Mouse (Mus musculus) liver, embryonic 12.5 days (tissue): Measurements from ENCODE around the gene P2rx1. TPM values are rescaled to one million over a fixed set of nuclear protein-coding genes. Genes with fewer than 3 reads are reported as not detected.

ENCODE experiments used
- ATAC-seq: fragments of 200-750 bp; cut with Nextera tagmentation; 2 replicates; pipeline ENCODE4 v1.8.0; 2017; ENCODE audit warnings: moderate number of reproducible peaks, mild to moderate bottlenecking, moderate library complexity
- H3K27ac ChIP-seq: fragments of 300-500 bp; sonication (generic); 2 replicates; pipeline ENCODE4 v1.5.1; 2016; ENCODE audit warnings: mild to moderate bottlenecking
- H3K27me3 ChIP-seq: fragments of 300-500 bp; sonication (generic); replicated peaks from 2 replicates; pipeline ENCODE4 v1.6.1; 2016; ENCODE audit warnings: mild to moderate bottlenecking, moderate library complexity
- H3K36me3 ChIP-seq: fragments of 300-500 bp; sonication (generic); 2 replicates; pipeline ENCODE4 v1.6.1; 2016; ENCODE audit warnings: mild to moderate bottlenecking, moderate library complexity
- H3K4me1 ChIP-seq: fragments of 300-500 bp; sonication (generic); 2 replicates; pipeline ENCODE4 v1.6.1; 2016
- H3K4me2 ChIP-seq: fragments of 300-500 bp; sonication (generic); 2 replicates; pipeline ENCODE4 v1.6.1; 2016; ENCODE audit warnings: mild to moderate bottlenecking, moderate library complexity
- H3K4me3 ChIP-seq: fragments of 300-500 bp; sonication (generic); 2 replicates; pipeline ENCODE4 v1.5.1; 2016; ENCODE audit warnings: mild to moderate bottlenecking, moderate library complexity
- H3K9ac ChIP-seq: fragments of 300-500 bp; sonication (generic); 2 replicates; pipeline ENCODE4 v1.6.1; 2016; ENCODE audit warnings: mild to moderate bottlenecking, moderate library complexity
- H3K9me3 ChIP-seq: fragments of 300-500 bp; sonication (generic); replicated peaks from 2 replicates; pipeline ENCODE4 v1.6.1; 2016; ENCODE audit warnings: mild to moderate bottlenecking, moderate library complexity
- WGBS: fragments of 180-500 bp; shearing (Covaris S2); methylation state at CpG from one replicate; pipeline ENCODE4 v1.1.7; 2016; ENCODE audit not compliant: insufficient replicate concordance; 5-methylcytosine and 5-hydroxymethylcytosine counted together
- polyA plus RNA-seq: library from polyadenylated mRNA; unstranded; fragments of >200 nt; fragmentation: Nextera tagmentation; extraction: Ambion mirVana; gene quantifications from 2 replicates; pipeline ENCODE4 v1.2.1, GENCODE M21; 2016

The P2rx1 gene
- polyA plus RNA-seq, 1 experiment from 2014 or later = 15.0 TPM

- H3K27me3 ChIP-seq = peaks cover 54% of the 10 kb centered on the region
- H3K9me3 ChIP-seq = no peaks in the 10 kb centered on the region
- WGBS = under 1% methylated on average over 70 of the region's 70 CpGs
- peak within 1 kb of the TSS; percentile 83 for H3K4me2 ChIP-seq
- H3K27ac ChIP-seq = peak within 1 kb of the TSS; percentile 50; the same call in 1 of the 2 replicates
- H3K36me3 ChIP-seq = no peaks in the 10 kb centered on the region
- H3K4me1 ChIP-seq = peaks cover 59% of the 10 kb centered on the region
- H3K4me3 ChIP-seq = peak within 1 kb of the TSS; percentile 59
- H3K9ac ChIP-seq = peak within 1 kb of the TSS; percentile 56
- peak; percentile 66 for ATAC-seq
Observed at GRCm38 (mm10) chr11:72961072-72961980, 37.6 kb upstream of the P2rx1 start, which contains the start of gene Atp2a3. Gene Atp2a3, plus strand, starts transcription at chr11:72961169.

- Histone ChIP-seq H3K36me3 (no peaks in the 10 kb centered on the region), H3K27me3 (peaks cover 54% of the 10 kb centered on the region), H3K27ac (no peak overlapping the region; the same call in 1 of the 2 replicates), H3K9ac (no peak overlapping the region), H3K4me2 (peak overlapping the region; percentile 83), H3K9me3 (no peaks in the 10 kb centered on the region), H3K4me3 (peak overlapping the region; percentile 59; the same call in 1 of the 2 replicates), H3K4me1 (peaks cover 53% of the 10 kb centered on the region)
- WGBS = 49% methylated on average over 2 of the region's 2 CpGs
- ATAC-seq = no peak
Observed at GRCm38 (mm10) chr11:72962378-72962777, 36.5 kb upstream of the P2rx1 start.

GRCm38 (mm10) chr11:72963058-72963788 lies 35.7 kb upstream of the P2rx1 start:
- no peak overlapping the region for H3K9ac ChIP-seq
- no peak for ATAC-seq
- peak overlapping the region; percentile 27 for H3K4me2 ChIP-seq
- H3K36me3 ChIP-seq = no peaks in the 10 kb centered on the region
- H3K27ac ChIP-seq = peak overlapping the region; percentile 6; the same call in 1 of the 2 replicates
- no peaks in the 10 kb centered on the region for H3K9me3 ChIP-seq
- H3K4me3 ChIP-seq = no peak overlapping the region
- 36% methylated on average over 7 of the region's 7 CpGs for WGBS
- H3K4me1 ChIP-seq = peaks cover 49% of the 10 kb centered on the region
- peaks cover 54% of the 10 kb centered on the region for H3K27me3 ChIP-seq

GRCm38 (mm10) chr11:72963789-72964294 lies 35.1 kb upstream of the P2rx1 start:
- Histone ChIP-seq H3K36me3 (no peaks in the 10 kb centered on the region), H3K4me2 (peak overlapping the region; percentile 27), H3K9me3 (no peaks in the 10 kb centered on the region), H3K9ac (no peak overlapping the region), H3K4me1 (peaks cover 49% of the 10 kb centered on the region), H3K27me3 (peaks cover 54% of the 10 kb centered on the region), H3K27ac (0 out of 2 replicates have a peak overlapping the region, but pooled peaks have one; percentile 6), H3K4me3 (no peak overlapping the region)
- 61% methylated on average over 3 of the region's 3 CpGs for WGBS
- no peak for ATAC-seq

- Histone ChIP-seq H3K27ac (no peak overlapping the region), H3K27me3 (no peaks in the 10 kb centered on the region), H3K36me3 (no peaks in the 10 kb centered on the region), H3K4me1 (no peaks in the 10 kb centered on the region), H3K9me3 (no peaks in the 10 kb centered on the region), H3K4me3 (no peak overlapping the region), H3K9ac (no peak overlapping the region), H3K4me2 (no peak overlapping the region)
- ATAC-seq = no peak; the same call in 1 of the 2 replicates
- whole genome bisulfite sequencing = 80% methylated on average over 13 of the region's 13 CpGs
Observed at GRCm38 (mm10) chr11:72974995-72975503, 23.9 kb upstream of the P2rx1 start.

- Histone ChIP-seq H3K4me2 (no peak overlapping the region), H3K9me3 (no peaks in the 10 kb centered on the region), H3K27me3 (no peaks in the 10 kb centered on the region), H3K4me3 (no peak overlapping the region), H3K36me3 (no peaks in the 10 kb centered on the region), H3K9ac (no peak overlapping the region), H3K27ac (no peak overlapping the region), H3K4me1 (peaks cover 4% of the 10 kb centered on the region; the same call in 1 of the 2 replicates)
- ATAC-seq = no peak
- 74% methylated on average over 9 of the region's 9 CpGs for WGBS
Observed at GRCm38 (mm10) chr11:72982516-72982915, 16.4 kb upstream of the P2rx1 start.

- ATAC-seq = no peak; the same call in 1 of the 2 replicates
- WGBS = 60% methylated on average over 5 of the region's 5 CpGs
Observed at GRCm38 (mm10) chr11:72983283-72983682, 15.6 kb upstream of the P2rx1 start.

GRCm38 (mm10) chr11:72986745-72987144 lies 12.2 kb upstream of the P2rx1 start:
- no peak overlapping the region for H3K9ac ChIP-seq
- no peak overlapping the region for H3K4me3 ChIP-seq
- WGBS = 49% methylated on average over 5 of the region's 5 CpGs
- no peaks in the 10 kb centered on the region for H3K36me3 ChIP-seq
- H3K4me1 ChIP-seq = peaks cover 12% of the 10 kb centered on the region
- no peaks in the 10 kb centered on the region for H3K9me3 ChIP-seq
- ATAC-seq = no peak
- H3K4me2 ChIP-seq = no peak overlapping the region
- no peak overlapping the region for H3K27ac ChIP-seq
- no peaks in the 10 kb centered on the region for H3K27me3 ChIP-seq

More at GRCm38 (mm10) chr11:72983283-72983682, 15.6 kb upstream of the P2rx1 start:
- H3K9ac ChIP-seq = no peak overlapping the region
- H3K27ac ChIP-seq = no peak overlapping the region
- no peaks in the 10 kb centered on the region for H3K9me3 ChIP-seq
- H3K4me3 ChIP-seq = no peak overlapping the region
- H3K4me2 ChIP-seq = no peak overlapping the region
- no peaks in the 10 kb centered on the region for H3K36me3 ChIP-seq
- peaks cover 11% of the 10 kb centered on the region for H3K4me1 ChIP-seq
- H3K27me3 ChIP-seq = no peaks in the 10 kb centered on the region

GRCm38 (mm10) chr11:72987234-72987633 lies 11.7 kb upstream of the P2rx1 start:
- Histone ChIP-seq H3K4me3 (no peak overlapping the region), H3K9me3 (no peaks in the 10 kb centered on the region), H3K4me2 (no peak overlapping the region), H3K4me1 (peaks cover 12% of the 10 kb centered on the region), H3K36me3 (no peaks in the 10 kb centered on the region), H3K9ac (no peak overlapping the region), H3K27me3 (no peaks in the 10 kb centered on the region), H3K27ac (no peak overlapping the region)
- WGBS = 49% methylated on average over 5 of the region's 5 CpGs
- no peak for ATAC-seq

GRCm38 (mm10) chr11:72987807-72988206 lies 11.1 kb upstream of the P2rx1 start:
- H3K4me2 ChIP-seq = no peak overlapping the region
- ATAC-seq = no peak
- H3K27ac ChIP-seq = no peak overlapping the region
- H3K27me3 ChIP-seq = no peaks in the 10 kb centered on the region
- no peak overlapping the region for H3K9ac ChIP-seq
- peaks cover 16% of the 10 kb centered on the region for H3K4me1 ChIP-seq
- no peak overlapping the region for H3K4me3 ChIP-seq
- WGBS = 16% methylated on average over 5 of the region's 5 CpGs
- no peaks in the 10 kb centered on the region for H3K36me3 ChIP-seq
- H3K9me3 ChIP-seq = no peaks in the 10 kb centered on the region

- ATAC-seq = peak; percentile 10; the same call in 1 of the 2 replicates
- Histone ChIP-seq H3K9me3 (no peaks in the 10 kb centered on the region), H3K9ac (no peak overlapping the region), H3K4me3 (no peak overlapping the region), H3K27me3 (no peaks in the 10 kb centered on the region), H3K4me1 (peaks cover 28% of the 10 kb centered on the region), H3K27ac (no peak overlapping the region), H3K36me3 (no peaks in the 10 kb centered on the region), H3K4me2 (no peak overlapping the region)
- WGBS = 58% methylated on average over 6 of the region's 6 CpGs
Observed at GRCm38 (mm10) chr11:72989044-72989443, 9.9 kb upstream of the P2rx1 start.
